Mouse (Mus musculus) retina, adult 2 months (tissue): ENCODE data around the gene Clic6.

Experiments
- DNase-seq: peaks from one replicate; pipeline ENCODE4 v3.0.0-alpha.2; 2012; ENCODE audit warnings: low read depth, low spot score

Clic6 gene

GRCm38 (mm10) chr16:92523351-92523750 lies 37.8 kb downstream of the Clic6 start:
- DNase-seq: no peak

GRCm38 (mm10) chr16:92524651-92525050 lies 39.1 kb downstream of the Clic6 start:
- DNase-seq: no peak

DNA sequence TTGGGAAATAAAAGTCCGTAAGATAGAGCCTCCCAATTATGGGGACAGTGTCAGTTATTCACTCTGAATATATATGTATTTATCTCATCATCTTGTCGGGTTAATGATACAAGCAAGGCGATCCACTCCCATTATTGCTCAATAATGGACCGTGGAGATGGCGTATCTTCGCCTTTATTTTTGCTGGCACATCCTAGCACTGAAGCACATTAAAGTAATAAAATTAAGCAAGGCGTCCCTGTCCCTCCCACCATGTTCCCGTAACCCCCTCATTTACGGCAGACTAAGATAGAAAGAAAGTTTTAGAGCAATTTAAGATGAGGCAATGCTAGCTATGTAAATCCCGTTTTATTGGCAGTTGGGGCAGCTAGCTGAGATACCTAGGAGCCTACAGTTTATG lies 40.4 kb downstream of the Clic6 start:
- DNase-seq: no peak

DNA sequence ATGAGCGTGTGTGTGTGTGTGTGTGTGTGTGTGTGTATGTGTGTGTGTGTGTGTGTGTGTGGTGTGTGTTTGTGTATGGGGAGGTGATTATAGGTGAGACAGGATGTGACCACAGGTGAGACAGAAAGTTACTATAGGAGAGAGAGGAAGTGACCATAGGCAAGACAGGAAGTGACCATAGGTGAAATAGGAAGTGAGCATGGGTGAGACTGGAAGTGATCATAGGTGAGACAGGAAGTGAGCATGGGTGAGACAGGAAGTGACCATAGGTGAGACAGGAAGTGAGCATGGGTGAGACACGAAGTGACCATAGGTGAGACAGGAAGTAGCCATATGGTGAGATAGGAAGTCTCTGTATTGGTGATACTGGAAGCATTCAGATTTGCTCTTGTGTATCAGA lies 49.7 kb downstream of the Clic6 start:
- DNase-seq: no peak

GRCm38 (mm10) chr16:92538356-92538755 lies 52.8 kb downstream of the Clic6 start:
- no peak for DNase-seq

DNA sequence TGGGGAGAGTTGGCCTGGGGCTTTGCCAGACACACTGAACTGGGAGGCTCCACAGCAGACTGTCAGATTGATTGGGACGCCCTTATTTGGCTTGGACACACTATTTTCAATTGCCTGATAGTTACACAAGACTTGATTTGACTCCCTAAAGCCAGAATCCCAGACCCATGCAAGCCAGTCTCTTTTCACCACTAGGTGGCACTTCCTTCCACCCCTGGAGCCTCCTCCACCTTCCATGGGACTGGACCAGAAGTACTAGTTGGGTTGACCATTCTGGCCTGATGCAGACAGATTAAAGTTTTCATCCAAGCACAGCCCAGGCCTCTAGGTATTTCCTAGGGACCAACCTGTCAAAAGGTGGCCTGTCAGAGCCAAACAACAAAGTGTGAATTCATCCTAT lies 58.7 kb downstream of the Clic6 start:
- no peak for DNase-seq

GRCm38 (mm10) chr16:92548651-92549050 lies 63.1 kb downstream of the Clic6 start:
- no peak for DNase-seq

DNA sequence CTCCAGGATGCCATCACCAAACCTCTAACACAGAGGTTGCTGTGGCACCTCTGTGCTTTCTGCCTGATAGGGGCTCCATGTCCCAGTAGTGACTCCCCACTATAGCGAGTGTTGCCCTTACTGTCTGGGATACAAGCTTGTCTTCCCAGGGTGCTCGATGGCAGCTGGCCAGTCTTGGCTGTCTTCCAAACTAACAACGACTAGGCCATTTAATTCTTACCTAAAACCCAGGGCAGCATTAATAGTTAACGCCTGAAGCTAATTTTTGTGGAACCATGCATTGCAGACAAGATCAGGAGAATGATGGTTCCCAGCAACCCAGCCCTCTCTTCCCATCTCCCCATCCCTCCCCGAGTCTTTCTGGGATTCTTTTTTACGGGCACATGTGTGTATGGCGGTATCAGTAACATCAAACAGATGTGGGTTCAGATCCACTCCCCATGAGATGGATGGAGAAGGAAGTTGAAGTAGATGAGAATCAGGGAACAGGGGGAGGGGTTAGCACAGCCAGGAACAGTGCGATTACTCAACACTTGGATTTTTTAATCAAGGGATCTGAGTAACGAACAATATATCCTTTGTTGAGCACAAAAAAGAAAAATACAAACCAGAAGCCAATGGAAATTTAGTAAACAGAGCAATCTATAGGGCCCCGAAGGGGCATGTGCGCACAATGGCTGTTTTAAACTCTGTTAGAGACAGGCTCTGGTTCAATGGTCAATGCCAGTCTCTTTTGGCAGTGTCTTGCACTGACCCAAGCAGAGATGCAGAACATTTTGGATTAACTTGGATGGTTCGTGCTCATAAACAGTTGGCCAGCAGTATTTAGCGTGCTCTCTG lies 66.0 kb downstream of the Clic6 start:
- DNase-seq: no peak

GRCm38 (mm10) chr16:92552106-92552382 lies 66.5 kb downstream of the Clic6 start:
- no peak for DNase-seq

- DNase-seq: no peak
Measured at GRCm38 (mm10) chr16:92552858-92553257, 67.3 kb downstream of the Clic6 start.

- DNase-seq: no peak
Measured at GRCm38 (mm10) chr16:92555051-92555450, 69.5 kb downstream of the Clic6 start.

- no peak for DNase-seq
Measured at GRCm38 (mm10) chr16:92565291-92565690, 79.8 kb downstream of the Clic6 start.

DNA sequence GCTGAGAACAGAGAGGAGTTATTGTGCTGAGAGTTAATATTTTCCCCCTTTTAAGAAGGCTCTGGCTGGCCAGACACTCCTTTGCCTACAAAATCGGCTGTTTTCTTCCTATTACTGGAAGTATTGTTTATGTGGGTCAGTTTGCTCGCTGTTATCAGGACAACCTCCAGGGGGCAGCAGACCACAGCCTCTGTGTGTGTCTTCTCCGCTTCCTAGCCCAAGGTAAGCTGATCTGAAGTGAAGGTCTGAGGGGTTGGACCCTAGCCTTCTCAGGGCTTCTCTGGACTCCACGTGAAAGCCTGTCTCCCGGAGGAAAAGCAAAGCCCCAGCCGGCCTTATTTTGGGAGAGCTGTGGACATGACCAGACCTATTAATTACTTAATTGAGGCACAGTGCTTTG lies 80.2 kb downstream of the Clic6 start:
- DNase-seq: peak; percentile 56

- DNase-seq: no peak
Measured at GRCm38 (mm10) chr16:92566146-92566545, 80.6 kb downstream of the Clic6 start.

DNA sequence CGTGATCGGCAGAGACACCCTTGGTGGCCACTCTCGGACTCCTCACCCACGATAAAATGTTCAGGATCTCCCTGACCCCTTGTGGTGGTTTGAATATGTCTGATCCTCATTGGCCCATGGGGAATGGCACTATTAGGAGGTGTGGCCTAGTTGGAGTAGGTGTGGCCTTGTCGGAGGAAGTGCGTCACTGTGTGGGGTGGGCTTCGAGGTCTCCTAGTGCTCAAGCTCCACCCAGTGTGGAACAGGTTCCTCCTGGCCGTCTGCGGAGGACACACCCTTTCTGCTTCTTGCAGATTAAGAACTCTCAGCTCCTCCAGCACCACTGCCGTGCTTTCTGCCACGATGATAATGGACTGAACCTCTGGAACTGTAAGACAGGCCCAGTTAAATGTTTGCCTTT lies 85.7 kb downstream of the Clic6 start:
- DNase-seq: no peak

DNA sequence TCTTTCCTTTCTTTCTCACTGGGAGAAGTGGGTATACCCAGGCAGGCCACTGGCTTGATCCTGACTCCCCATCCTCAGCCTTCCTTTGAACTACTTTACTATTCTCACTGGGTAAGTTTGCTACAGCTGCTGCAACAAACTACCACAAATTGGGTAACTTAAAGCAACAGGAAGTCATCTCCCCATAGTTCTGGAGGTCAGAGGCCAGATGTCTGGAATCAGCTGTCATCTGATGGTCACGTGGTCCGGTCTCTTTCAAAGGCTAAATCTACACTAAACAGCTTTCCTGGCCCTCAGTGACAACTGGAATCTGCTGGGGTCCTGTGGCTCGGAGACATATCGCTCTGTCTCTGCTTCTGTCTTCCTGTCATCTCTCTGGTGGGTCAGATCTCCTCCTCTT lies 87.7 kb downstream of the Clic6 start:
- no peak for DNase-seq

GRCm38 (mm10) chr16:92575792-92576191 lies 90.3 kb downstream of the Clic6 start:
- no peak for DNase-seq

- no peak for DNase-seq
Measured at GRCm38 (mm10) chr16:92577381-92577780, 91.8 kb downstream of the Clic6 start.

DNA sequence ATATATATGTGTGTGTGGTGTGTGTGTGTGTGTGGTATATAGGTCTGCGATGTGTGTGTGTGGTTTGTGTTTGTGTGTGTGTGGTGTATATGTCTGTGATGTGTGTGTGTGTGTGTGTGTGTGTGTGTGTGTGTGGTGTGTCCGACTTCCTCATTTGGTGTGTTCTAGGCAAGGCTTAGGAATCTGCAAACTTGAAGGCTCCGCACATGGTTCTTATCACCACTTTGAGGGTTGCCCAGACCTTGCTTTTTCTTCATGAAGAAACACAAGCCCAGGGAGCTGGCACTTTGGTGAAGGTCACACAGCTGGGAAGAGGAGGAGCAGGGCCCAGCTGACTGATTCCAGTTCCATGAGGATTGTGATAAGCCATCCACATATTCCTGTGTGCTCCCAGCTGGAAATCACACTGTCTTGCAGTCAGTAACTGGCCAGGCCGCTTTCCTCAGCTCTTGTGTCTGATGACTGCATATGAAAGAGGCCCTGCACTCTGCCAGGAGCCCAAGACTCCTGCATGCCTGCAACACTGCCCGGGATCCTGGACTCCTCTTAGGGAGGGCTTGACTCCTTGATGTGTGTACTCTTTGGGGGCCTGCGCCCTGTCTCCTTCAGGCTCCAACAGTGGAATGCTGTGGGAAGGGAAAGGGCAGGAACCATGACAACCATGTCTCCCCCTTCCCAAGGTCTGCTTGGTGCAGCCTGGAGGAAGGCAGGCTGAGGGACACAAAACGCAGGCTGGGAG lies 93.5 kb downstream of the Clic6 start:
- no peak for DNase-seq

GRCm38 (mm10) chr16:92580981-92581380 lies 95.4 kb downstream of the Clic6 start:
- no peak for DNase-seq

DNA sequence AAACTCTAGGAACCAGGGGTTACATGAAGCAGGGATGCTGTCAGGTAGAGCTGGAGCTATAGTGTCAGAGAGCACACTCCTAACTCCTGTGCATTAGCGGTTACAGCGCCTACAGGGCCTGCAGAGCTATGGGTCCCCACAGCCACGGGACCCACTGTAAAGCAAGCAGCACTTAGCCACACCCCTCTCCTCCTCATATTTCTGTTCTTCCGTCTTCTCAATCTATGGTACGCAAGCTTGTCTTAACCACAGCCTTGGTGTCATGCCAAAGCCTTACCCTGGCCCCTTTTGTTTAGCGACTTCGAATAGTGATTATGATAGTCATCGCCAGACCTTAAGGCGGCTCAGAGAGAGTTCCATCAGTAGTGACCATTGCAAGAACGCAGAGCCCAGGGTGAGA lies 96.2 kb downstream of the Clic6 start:
- DNase-seq: no peak

DNA sequence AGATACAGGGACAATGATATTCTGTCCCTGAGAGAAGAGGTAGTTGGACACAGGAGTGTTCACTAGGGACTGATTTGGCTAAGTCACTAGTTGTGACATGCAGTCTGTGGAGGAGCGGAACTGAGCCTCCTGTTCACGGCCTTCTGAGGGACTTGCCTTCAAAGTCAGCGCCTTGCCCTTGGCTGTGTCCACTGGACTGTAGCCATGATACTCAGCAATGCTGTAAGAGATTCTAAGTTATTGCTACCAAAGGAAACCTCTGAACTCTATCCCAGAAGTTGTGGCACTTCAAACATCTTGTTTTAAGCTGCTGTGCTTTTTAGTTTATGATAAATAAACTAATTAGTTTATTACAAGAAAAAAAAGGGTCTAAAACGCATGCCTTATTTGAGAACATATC lies 102.3 kb downstream of the Clic6 start:
- DNase-seq: no peak
